Mouse (Mus musculus) kidney, postnatal 25 days (tissue): ENCODE data around the gene Syf2.
"Not testable (repeated sequence)": the region's sequence is repeated elsewhere in the genome, so short reads cannot be mapped to it uniquely, and the experiment has no call there.

Source experiments
- DNase-seq, 2 experiments: peaks; one replicate each; pipeline ENCODE4 v3.0.0; 2021; ENCODE audit warnings: mixed read lengths in 2 of 2

Syf2 gene

DNA sequence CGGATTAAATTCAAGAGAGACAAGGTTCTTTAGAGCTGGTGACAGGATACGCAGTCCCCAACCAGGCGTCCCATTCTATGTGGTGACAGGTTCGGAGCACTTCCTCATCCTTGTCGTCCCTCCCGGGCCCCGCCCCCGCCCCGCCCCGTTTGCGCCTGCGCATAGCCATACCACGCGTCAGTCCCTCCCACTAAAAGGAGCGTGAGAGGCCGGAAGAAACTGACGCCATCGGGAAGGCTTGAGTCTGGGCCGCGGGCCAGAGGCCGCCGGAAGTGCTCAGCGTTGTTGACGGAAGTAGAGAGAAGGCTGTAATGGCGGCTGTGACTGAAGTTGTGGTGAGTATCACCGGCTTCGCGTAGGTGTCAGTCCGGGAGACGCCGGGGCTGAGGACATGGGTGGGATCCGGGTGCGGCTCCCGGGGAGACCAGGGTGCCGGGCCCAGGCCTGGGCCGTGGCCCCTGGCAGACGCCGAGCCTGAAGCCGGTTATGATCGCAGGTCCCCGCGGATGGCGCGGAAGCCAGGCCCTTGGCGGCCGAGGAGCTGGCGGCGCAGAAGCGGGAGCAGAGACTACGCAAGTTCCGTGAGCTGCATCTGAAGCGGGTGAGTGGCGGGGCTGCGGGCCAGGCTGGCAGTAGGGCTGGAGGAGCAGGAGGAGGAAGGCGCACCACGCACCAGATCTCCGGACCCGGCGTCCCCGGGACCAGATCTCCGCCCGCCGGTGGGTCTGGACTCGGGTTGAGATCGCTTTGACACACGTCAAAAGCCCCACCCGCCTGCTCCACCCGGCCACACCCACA, at the start of gene Syf2:
Gene Syf2 (plus strand): TSS at position 215 of the 798 bp plus-strand sequence.
- peak; percentile 97 for DNase-seq

DNA sequence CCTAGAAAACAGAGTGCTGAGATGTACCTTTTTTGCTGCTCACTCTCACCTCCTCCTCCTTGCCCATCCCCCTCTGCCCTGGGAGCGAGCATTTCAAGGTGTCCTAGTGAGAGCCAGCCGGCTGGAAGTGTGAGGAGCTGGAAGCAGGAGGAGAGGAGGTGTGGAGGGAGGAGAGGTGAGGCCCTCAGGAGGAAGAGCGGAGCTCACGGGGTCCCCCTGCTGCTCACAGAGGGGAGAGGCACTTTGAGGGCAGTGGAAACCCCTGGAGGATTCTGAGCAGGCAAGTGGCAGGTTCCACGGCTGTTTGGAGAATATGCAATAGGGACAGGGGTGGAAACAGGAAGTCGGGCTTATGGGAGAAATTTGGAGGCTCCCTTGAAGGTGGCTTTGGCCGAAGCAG, 47.4 kb upstream of the Syf2 start:
- DNase-seq, result peak; percentile 40 to 57

DNA sequence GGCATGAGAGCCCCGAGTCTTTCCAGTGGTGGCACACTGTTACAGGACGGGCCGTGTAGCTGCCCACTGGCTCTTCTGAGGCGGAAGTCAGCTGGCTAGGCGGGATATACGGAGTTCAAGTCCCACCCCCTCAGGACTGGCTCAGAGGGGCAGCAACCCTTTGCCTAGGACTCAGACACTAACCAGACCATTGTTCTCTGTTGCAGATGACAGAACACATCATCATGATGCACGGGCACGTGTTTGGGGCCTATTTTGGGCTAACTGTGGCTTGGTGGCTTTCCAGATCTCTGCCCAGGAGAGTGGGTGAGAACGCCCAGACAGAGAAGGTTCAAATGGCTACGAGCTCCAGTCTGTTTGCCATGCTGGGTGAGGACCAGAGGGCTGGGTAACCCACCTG, 46.9 kb upstream of the Syf2 start:
- DNase-seq, result no peak

DNA sequence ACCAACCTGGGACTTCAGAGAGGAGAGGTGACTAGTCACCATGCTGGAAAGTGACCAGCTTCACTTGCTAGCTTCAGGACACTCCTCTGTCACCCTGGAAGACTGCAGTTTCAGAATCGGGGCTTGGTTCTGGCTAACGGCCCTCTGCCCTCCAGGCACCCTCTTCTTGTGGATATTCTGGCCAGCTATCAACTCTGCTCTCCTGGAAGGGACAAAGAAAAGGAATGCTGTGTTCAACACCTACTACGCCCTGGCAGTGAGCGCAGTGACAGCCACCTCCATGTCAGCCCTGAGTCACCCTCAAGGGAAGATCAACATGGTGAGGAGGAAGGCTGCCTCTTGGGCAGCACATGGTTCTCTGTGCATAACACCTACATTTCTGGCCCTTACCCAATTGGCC, 46.3 kb upstream of the Syf2 start:
- no peak for DNase-seq

DNA sequence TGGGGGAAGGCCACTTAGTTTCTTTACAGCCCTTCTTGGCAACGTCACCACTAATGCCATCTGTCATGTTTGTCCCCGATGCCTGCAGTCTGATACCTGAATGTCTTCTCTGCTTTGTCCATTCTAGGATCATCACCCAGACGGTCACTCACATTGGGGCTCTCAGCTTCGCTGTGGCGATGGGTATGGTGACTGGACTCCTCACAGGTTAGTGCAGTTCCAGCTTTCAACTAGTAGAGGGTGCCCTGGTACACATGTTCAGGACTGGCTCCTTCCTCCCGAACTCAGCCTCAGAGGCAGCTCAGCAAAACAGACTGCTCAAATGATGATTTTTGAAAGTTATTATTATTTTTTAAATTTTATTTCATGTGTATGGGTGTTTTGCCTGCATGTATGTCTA, 38.6 kb upstream of the Syf2 start:
- peak; percentile 63 to 76 for DNase-seq

DNA sequence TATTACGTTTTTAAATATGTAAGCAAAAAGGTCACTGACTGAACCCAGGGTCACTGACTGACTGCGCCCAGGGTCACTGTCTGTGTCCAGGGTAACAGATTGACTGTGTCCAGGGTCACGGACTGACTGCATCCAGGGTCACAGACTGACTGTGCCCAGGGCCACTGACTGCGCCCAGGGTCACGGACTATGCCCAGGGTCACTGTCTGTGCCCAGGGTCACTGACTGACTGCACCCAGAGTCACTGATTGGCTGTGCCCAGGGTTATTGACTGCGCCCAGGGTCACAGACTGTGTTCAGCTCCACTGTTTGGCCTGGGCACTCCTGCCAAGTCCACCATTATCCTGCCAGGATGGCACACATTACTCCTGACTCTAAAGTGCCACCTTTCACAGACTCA, 33.4 kb upstream of the Syf2 start:
- DNase-seq, result no peak

DNA sequence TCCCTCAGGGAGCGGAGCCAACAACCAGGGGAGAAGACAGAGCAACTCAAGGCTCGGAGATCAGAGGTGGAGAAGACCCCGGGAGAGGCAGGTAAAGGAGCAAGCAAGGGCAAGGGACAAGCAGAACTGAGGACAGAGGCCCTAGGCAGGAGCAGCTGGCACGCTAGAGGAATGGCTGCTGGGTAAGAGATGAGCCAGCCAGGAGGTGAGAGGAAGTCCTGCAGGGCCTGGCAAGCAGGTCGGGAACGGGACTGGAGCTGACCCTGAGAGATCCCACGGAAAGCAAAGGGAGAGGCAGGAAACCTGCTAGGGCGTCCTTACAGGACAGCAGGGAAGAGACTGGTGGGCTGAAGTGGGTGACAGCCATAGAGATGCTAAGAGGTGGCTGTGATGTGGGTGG, 29.6 kb upstream of the Syf2 start:
- no peak for DNase-seq

DNA sequence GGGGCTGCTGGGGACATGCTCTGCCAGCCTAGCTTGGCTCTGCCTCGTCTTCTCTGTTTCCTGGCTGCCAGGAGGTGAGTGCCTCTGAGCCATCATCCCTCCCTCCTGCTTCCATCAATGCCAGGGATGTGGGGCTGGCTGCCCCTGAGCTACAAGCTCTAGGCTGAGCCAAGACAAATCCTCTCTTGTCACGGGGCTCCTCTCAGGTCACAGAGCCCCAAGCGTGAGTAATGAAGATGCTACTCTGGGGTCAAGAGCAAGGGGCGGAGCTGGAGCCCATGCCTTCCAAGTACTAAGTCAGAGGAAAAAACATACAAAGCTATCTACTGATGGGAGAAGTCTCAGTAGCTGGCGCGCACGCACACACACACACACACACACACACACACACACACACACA, 27.7 kb upstream of the Syf2 start:
- no peak for DNase-seq

DNA sequence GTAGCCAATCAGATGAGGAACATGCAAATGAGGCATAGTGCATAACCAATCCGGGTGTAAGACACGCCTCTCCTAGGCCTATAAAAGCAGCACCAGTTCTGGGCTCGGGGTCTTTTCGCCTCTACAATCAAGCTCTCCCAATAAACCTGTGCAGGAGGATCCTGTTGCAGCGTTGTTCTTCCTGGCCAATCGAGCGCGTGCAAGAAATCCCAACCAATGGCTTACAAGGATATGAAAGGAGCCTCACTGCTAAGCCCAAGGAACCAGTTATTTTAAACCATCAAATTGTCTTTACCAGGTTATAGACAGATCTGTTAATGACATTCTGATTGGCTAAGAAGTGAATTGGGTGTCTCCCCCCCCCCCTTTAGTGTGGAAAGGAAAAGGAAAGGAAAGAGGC, 19.3 kb upstream of the Syf2 start:
- DNase-seq, result not testable (repeated sequence)

DNA sequence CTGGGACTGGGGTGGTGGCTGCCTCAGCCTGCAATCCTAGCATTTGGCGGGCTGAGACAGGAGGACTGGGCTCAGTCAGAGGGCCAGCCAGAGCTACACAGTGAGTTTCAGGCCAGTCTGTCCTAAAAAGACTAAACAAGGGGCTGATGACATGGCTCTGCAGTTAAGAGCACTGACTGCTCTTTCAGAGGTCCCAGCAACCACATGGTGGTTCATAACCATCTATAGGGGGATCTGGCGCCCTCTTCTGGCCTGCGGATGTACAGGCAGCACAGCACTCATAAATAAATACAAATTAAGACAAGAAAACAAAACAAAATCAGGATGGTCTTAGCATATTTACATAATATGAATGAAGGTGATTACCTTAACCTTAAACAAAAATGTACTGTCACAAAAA, 17.3 kb upstream of the Syf2 start:
- peak; percentile 79 to 85 for DNase-seq

DNA sequence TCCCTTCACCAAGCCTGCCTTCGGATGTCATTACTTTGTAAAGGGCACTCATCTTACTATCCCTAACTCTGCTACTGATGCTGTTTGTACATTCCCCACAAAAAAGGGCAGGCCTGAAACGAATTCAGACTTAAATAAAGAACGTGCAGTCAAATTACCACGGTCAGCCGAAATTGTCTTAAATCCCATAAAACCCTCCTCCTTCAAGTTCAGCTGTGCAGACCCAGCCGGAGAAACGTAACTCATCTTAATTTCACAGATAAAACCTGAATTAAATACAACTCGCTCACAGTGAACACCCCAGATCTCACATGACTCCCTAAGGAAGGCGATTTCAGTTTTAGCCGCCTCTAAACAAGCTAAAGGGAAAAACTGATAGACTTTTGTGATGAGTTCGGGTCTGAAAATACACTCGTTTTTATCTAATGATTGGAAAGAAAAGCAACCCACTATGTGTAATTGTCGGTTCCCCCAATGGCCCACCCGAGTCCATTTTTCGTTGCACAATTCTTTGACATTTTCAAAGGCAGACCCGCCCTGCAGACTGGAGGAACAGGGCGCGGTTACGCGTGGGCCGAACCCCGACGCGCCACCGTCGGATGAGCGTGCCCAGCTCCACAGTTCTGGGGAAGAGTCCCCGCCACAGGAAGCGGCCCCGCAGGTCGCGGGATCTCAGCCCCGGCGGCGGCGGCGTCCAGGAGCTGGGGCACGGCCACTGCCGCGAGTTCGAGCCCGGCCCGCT, 16.4 kb upstream of the Syf2 start:
- no peak for DNase-seq

DNA sequence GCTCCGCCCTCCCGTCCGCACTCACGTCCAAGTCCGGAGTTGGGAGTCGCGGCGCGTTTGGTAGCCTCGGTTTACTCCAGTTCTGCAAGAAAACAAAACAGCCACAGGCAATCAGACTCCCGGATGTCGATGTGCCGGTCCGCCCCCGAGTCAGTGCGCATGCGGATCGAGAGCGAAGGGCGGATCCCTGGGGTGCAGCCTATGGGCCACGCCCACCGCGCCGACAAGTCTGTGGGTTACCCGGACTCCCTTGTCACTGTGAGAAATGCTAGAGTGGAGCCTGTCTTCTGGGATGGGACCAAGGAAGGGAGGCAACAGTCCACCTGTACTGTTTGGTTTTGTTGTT, 15.9 kb upstream of the Syf2 start, which contains the start of gene Tmem50a:
Gene Tmem50a (minus strand): TSS at position 161 of the 346 bp plus-strand sequence.
- DNase-seq, result peak; percentile 96

DNA sequence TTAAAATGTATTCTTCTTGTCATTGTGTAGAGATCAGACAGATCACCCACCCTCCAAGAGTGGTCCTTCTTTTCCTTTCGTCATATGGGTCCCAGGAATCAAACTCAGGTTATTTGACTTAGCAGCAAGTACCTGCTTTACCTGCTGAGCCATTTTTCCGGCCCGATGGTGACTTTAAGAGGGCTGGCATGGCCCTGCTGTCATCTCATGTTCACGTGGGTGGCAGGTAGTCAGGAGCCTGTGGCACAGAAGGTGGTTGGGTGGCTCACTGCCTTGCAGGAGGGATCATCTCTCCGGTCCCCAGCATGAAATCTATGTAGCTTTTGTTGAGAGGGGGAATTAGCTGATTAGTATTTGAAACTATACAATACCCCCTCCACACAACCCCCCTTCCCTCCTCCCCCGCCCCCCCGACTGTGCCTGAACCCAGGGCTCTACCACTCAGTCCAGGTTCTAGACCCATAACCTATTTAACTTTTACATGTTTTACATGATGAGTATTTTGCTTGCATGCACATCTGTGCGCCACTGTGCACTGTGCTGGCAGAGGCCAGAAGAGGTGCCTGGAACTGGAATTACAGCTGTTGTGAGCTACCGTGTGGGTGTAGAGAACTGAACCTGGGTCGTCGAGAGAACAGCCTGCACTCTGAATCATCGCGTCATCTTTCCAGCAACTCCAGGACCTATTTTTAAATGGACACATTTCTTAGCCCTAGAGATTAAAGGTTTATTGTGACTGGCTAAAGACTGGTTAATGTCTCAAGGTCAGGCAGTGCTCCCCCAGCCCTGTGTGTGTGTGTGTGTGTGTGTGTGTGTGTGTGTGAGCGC, 15.3 kb upstream of the Syf2 start:
- DNase-seq, result no peak

DNA sequence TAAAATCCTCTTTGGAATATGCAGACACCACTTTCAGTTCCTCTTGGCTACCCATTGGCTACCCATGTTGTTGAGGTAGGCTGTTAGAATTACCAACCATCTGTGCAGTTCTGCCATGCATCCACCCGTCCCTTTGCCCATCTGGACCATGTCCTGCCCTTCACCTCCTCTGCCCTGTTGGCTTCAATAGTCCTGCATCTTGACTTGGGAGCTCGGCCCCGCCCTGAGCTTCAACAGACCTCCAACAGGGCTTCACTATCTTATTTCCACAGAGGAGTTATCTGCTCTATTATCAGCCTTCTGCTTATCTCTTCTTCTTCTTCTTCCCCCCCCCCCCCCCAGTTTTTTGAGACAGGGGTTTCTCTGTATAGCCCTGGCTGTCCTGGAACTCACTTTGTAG, 13.5 kb upstream of the Syf2 start:
- DNase-seq, result no peak

DNA sequence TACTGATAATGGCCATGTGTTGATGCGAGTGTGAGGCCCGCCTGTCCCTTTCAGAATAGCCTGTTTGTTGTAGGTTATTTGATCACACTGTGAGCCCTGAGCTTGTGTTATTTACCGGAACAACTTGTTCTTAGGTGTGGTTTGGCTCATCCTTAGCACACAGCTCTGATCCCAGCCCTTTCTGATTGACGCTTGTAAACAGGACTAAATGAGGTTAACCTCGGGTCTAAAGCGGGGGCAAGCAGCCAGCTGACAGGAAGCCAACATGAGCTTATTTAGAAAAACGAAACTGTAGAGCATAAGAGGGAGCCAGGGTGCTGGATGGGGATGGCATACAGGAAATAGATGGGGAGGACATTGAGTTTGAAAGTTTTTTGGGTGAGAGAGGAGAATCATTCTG, 12.3 kb upstream of the Syf2 start:
- DNase-seq, result peak; percentile 87 to 92

DNA sequence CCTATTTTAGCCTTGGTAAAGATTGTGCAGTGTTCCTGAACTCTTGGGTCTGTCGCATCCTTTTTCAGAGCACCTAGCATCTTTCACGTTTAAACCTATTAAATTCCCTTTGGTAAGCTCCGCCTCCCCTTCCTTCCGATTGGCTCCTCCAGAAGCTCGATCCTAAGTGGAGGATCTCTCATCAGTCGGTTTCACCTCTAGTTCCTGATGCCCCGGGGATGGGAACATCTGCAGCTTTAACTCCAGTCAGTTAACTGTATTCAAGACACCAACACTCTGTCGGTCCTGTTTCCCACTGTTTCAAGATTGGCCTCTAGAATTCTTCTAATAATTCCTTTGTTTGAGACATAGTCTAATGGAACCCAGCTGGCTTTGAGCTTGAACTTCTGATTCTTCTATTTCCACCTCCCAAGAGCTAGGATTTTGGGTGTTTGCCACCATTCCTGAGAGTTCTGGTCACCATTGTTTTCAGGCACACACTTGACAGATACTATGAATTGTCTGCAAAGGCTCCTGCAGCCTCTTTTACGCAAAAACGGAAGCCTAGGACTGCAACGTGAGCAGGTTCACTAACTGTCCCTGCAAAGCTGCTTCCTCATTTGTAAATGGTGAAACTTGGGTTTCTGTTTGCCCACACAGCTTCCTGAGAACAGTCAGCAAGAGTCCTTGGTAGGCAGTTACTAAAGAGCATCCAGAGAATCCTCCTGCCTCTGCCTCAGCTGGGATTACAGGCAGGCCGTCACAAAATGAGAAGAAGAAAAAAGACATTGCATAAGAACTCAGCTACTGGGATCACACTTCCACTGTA, 10.8 kb upstream of the Syf2 start:
- no peak for DNase-seq

DNA sequence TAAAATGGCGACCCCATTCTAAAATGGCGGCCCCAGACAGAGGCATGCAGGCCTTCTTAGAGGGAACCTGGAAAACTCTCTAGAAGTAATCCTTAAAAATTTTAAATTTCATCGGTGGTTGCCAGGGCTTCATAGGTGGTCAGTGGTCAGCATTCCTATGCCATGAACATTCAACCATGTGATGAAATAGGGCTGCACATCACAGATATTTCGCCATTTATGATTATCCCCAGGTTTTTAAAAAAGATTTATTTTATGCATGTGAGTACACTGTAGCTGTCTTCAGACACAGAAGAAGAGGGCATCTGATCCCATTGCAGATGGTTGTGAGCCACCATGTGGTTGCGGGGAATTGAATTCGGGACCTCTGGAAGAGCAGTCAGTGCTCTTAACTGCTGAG, 10.1 kb upstream of the Syf2 start:
- DNase-seq, result no peak

DNA sequence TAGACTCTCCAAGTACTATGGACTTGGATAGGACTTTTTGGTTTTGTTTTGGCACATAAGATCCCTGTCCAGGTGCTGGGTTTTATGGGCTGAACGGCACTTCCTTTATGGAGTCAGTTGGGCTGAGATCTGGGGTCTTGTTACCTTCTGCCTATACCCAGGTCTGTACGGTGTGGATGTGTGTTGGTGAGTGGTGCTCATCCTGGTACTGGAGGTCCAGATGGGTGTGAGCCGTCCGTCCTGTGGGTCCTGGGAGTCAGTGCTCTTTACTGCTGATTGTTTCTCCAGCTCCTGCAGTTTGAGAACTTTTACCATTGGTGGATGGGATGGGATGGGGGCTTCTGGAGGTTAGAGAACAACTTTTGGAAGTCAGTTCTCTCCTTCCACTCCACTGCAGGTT, 9.0 kb upstream of the Syf2 start:
- no peak for DNase-seq

DNA sequence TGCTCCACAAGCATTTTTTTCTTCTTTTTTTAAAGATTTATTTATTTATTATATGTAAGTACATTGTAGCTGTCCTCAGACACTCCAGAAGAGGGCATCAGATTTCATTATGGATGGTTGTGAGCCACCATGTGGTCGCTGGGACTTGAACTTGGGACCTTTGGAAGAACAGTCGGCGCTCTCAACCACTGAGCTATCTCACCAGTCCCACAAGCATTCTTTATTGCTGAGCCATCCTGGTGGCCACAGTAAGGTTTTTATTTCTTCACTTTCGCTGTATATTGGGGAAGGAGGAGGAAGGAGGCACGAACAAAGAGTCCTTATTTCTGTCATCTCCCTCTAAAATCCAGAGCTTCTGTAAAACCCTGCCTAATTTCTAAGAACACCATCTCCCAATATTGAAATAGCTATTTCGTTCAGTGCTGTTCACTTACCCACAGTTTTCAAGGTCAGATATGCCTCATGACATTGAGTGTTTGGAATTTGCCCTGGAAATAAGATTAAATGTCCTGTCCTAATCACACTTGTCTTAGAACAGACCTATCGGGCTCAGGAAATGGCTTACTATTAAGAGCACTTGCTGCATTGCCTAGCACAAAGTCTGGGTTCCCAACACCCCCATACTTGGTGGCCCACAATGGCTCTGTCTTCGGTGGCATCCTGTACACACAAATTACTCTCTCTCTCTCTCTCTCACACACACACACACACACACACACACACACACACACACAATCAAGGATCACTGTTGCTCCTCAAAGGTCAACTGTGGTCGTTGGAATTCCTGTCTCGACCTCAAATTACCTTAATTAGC, 8.4 kb upstream of the Syf2 start:
- no peak for DNase-seq

DNA sequence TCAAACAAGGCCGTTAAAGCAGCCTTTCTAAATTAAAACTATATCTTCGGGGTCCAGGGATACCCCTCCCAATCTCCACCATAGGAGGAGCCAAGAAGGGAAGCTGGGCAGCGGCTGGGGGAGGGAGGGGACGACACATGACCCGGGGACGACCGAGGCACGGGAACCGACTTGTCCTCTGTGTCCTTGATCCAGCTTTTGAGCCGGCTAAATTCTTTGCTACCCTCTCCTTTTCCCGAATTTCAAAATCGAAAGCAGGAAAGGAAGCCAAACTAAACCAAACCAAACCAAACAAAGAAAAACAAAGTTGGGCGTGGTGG, 7.8 kb upstream of the Syf2 start:
- DNase-seq, result peak; percentile 84 to 91

DNA sequence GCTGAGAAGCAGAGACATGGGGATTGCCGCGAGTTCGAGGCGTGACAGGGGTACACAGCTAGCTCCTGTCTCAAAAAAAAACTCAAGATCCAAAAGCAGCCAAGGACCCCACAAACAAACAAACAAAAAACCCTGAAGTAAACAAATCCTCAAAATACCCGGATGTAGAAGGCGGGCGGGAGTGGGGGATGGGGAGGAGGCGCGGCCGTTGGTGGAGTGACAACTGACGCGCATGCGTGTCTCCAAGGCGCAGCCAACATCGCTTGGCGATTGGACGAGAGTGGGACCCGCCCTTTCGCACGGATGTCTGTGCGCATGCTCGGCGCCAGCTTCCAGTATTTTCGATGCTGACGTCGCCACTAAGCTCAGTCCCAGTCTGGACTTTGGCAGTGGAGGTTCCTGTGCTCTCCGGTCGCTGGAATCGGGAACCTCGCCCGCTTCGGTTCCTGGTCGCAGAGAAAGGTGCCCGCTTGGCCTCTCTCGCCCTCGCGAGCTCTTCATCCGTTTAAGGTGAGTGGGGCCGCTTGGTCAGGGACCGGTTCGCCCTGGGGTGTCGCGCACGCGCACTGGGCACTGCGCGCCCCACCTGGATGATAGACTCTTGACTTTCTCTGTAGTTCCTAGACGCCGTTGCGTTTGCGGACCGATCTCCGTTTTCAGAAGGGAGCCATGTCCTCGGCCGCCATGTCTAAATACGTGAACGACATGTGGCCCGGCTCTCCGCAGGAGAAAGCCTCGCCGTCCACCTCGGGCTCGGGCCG, 7.3 kb upstream of the Syf2 start, which contains the start of gene Rsrp1:
Gene Rsrp1 (plus strand): TSS at position 335 of the 761 bp plus-strand sequence.
- peak; percentile 99 for DNase-seq
